Comparison of ENCODE assay signal across 11 mouse cellular contexts in genomic region chr6:117937222-117937932, GRCm38 (mm10). TPM values are rescaled to one million over a fixed set of nuclear protein-coding genes. Genes with fewer than 3 reads are reported as not detected.
DNase-seq lines count a peak whose midpoint lies in the region; ATAC-seq and TF ChIP-seq lines count a peak whose summit lies in the region.
"Had no signal": no experiment of that assay in that cellular context is flagged by ENCODE, and none has a peak within 500 bp of the region (broad histone marks: within the 10 kb centered on the region; RNA-seq: fewer than 3 reads in every experiment).

Gene Fxyd4, minus strand, starts transcription at chr6:117937692.

- H3K27ac ChIP-seq in limb, embryonic 14.5 days (replicated peaks; ENCODE audit: low read depth, low read length): no peak within 1 kb of the TSS
- no peak within 1 kb of the TSS for H3K27ac ChIP-seq in limb, embryonic 10.5 days
- no peak within 1 kb of the TSS for H3K27ac ChIP-seq in stomach, embryonic 14.5 days (ENCODE audit: low read length)
- H3K27ac ChIP-seq: liver, embryonic 13.5 days had no signal

- H3K4me3 ChIP-seq in limb, embryonic 14.5 days (replicated peaks; ENCODE audit: low read length): no peak within 1 kb of the TSS
- no peak within 1 kb of the TSS for H3K4me3 ChIP-seq in limb, embryonic 10.5 days
- no peak within 1 kb of the TSS for H3K4me3 ChIP-seq in stomach, embryonic 14.5 days (ENCODE audit: low read depth, low read length)
- H3K4me3 ChIP-seq: liver, embryonic 13.5 days had no signal

- ATAC-seq in limb, embryonic 14.5 days (ENCODE audit: low FRiP score, low read depth): no peak
- ATAC-seq in stomach, embryonic 14.5 days (ENCODE audit: insufficient number of reproducible peaks, insufficient read depth, low FRiP score, low read depth): peak; percentile 70

- H3K9ac ChIP-seq in limb, embryonic 14.5 days (ENCODE audit: low read depth, low read length, severe bottlenecking): 0 out of 2 replicates have a peak within 1 kb of the TSS, but pooled peaks have one; percentile 7
- H3K9ac ChIP-seq in stomach, embryonic 14.5 days (replicated peaks; ENCODE audit: low read depth, low read length): no peak within 1 kb of the TSS
- H3K9ac ChIP-seq: liver, embryonic 13.5 days had no signal

- H3K27me3 ChIP-seq in limb, embryonic 14.5 days (ENCODE audit: control insufficient read depth, insufficient read depth, low read length): no peaks in the 10 kb centered on the region
- H3K27me3 ChIP-seq in limb, embryonic 10.5 days (ENCODE audit: low read depth, poor library complexity, severe bottlenecking): no peaks in the 10 kb centered on the region
- no peaks in the 10 kb centered on the region for H3K27me3 ChIP-seq in stomach, embryonic 14.5 days (ENCODE audit: control insufficient read depth, insufficient read depth, low read length)
- H3K27me3 ChIP-seq: liver, embryonic 13.5 days had no signal

- H3K4me1 ChIP-seq in limb, embryonic 14.5 days (ENCODE audit: control insufficient read depth, insufficient read depth, low read length): no peaks in the 10 kb centered on the region
- no peaks in the 10 kb centered on the region for H3K4me1 ChIP-seq in limb, embryonic 10.5 days
- no peaks in the 10 kb centered on the region for H3K4me1 ChIP-seq in stomach, embryonic 14.5 days (ENCODE audit: control insufficient read depth, insufficient read depth, low read length)

- DNase-seq in limb, embryonic 14.5 days (ENCODE audit: low spot score): no peak
- no peak for DNase-seq in limb, embryonic 10.5 days (ENCODE audit: low spot score)
- DNase-seq in gonadal fat pad, adult 2 months (ENCODE audit: low read depth): no peak
- peak; percentile 25 for DNase-seq in kidney, postnatal 14 days
- no peak for DNase-seq in heart, adult 9 months (ENCODE audit: low spot score in 2 of 2)
- no peak for DNase-seq in right cerebral cortex, adult 18-20 months
- no peak for DNase-seq in spleen, postnatal 14 days (ENCODE audit: low spot score in 2 of 2)
- DNase-seq: adrenal gland, postnatal 14 days; liver, embryonic 13.5 days had no signal

- H3K36me3 ChIP-seq in limb, embryonic 14.5 days (ENCODE audit: control insufficient read depth, insufficient read depth, low read length): no peaks in the 10 kb centered on the region
- no peaks in the 10 kb centered on the region for H3K36me3 ChIP-seq in limb, embryonic 10.5 days
- no peaks in the 10 kb centered on the region for H3K36me3 ChIP-seq in stomach, embryonic 14.5 days (ENCODE audit: control insufficient read depth, insufficient read depth, low read length)
- H3K36me3 ChIP-seq: liver, embryonic 13.5 days had no signal

- no peak for TF ChIP-seq POLR2A in limb, embryonic 14.5 days (IDR thresholded peaks at IDR 0.05; ENCODE audit: borderline replicate concordance, extremely low read depth, insufficient read depth, insufficient read length)

- no peak within 1 kb of the TSS for H3K4me2 ChIP-seq in limb, embryonic 14.5 days (replicated peaks; ENCODE audit: low read depth, low read length, severe bottlenecking)
- no peak within 1 kb of the TSS for H3K4me2 ChIP-seq in stomach, embryonic 14.5 days (replicated peaks; ENCODE audit: low read depth, low read length)
- H3K4me2 ChIP-seq: liver, embryonic 13.5 days had no signal

- H3K9me3 ChIP-seq in limb, embryonic 14.5 days (ENCODE audit: control insufficient read depth, low read length): no peaks in the 10 kb centered on the region
- no peaks in the 10 kb centered on the region for H3K9me3 ChIP-seq in limb, embryonic 10.5 days (replicated peaks)
- H3K9me3 ChIP-seq in stomach, embryonic 14.5 days (ENCODE audit: control insufficient read depth, low read depth, low read length): no peaks in the 10 kb centered on the region
- H3K9me3 ChIP-seq: liver, embryonic 13.5 days had no signal

- WGBS in limb, embryonic 14.5 days: 76% methylated on average over 10 of the region's 10 CpGs
- WGBS in limb, embryonic 10.5 days: 76% methylated on average over 10 of the region's 10 CpGs
- 67% methylated on average over 10 of the region's 10 CpGs for WGBS in stomach, embryonic 14.5 days

RNA-seq across cellular contexts. Expression of gene Fxyd4, which starts in this region (rescaled TPM):
- not detected in 2 replicates for polyA plus RNA-seq in limb, embryonic 14.5 days (2012; rRNA removed)
- polyA plus RNA-seq in limb, embryonic 14.5 days (2014; fragmentation: Nextera tagmentation; extraction: Ambion mirVana): 1.4 and 2.5 TPM in 2 replicates
- polyA plus RNA-seq in limb, embryonic 10.5 days (2016; fragmentation: Nextera tagmentation; extraction: Ambion mirVana): 3.4 and 3.6 TPM in 2 replicates
- 19.5 and 21.1 TPM in 2 replicates for polyA plus RNA-seq in gonadal fat pad, adult 2 months (2012; rRNA removed)
- polyA plus RNA-seq in stomach, embryonic 14.5 days (2014; fragmentation: Nextera tagmentation; extraction: Ambion mirVana): 4.4 and 5.0 TPM in 2 replicates
- polyA plus RNA-seq: cerebellum, adult 2 months had no signal
